Mouse (Mus musculus) cerebellum, adult 18-20 months (tissue): ENCODE measurements at regions not wholly inside any gene's neighbourhood (a gene's known extent, or its start where the extent isn't known, plus 50 kb on each side); places are given as distances from the start of the nearest gene placed in this dataset.
A peak's percentile ranks its signal among the peaks of the same experiment; 100 is the strongest.

ENCODE experiments used
- DNase-seq, 2 experiments: peaks; one replicate each; pipeline ENCODE4 v3.0.0; 2021

- DNase-seq, result no peak
These were observed 700.8 kb upstream of the 1700009N14Rik start for GRCm38 (mm10) chr4:38749281-38749680.

GRCm38 (mm10) chr4:38785016-38785415 is 665.1 kb upstream of the 1700009N14Rik start:
- no peak for DNase-seq

GRCm38 (mm10) chr4:38825133-38825532 is 625.0 kb upstream of the 1700009N14Rik start:
- no peak for DNase-seq

- DNase-seq, result no peak
These were observed 601.8 kb upstream of the 1700009N14Rik start for GRCm38 (mm10) chr4:38848261-38848660.

GRCm38 (mm10) chr4:38854349-38854748 is 595.7 kb upstream of the 1700009N14Rik start:
- DNase-seq, result no peak

GRCm38 (mm10) chr4:38900565-38900964 is 549.5 kb upstream of the 1700009N14Rik start:
- no peak for DNase-seq

GRCm38 (mm10) chr4:38926831-38927230 is 523.3 kb upstream of the 1700009N14Rik start:
- DNase-seq, result no peak

- no peak for DNase-seq
These were observed 496.5 kb upstream of the 1700009N14Rik start for GRCm38 (mm10) chr4:38953633-38954032.

GRCm38 (mm10) chr4:38995161-38995560 is 454.9 kb upstream of the 1700009N14Rik start:
- DNase-seq, result peak in 1 of 2 experiments; percentile 4
